Mouse (Mus musculus) embryo, embryonic 10 days (tissue): ENCODE results near the gene Hist1h3a.
A peak's percentile ranks its signal among the peaks of the same experiment; 100 is the strongest.
"Not testable (repeated sequence)": the region's sequence is repeated elsewhere in the genome, so short reads cannot be mapped to it uniquely, and the experiment has no call there.

Experiments used
- DNase-seq: peaks from one replicate; pipeline ENCODE4 v3.0.0-alpha.2; 2015; ENCODE audit warnings: low spot score

Gene Hist1h3a

DNA sequence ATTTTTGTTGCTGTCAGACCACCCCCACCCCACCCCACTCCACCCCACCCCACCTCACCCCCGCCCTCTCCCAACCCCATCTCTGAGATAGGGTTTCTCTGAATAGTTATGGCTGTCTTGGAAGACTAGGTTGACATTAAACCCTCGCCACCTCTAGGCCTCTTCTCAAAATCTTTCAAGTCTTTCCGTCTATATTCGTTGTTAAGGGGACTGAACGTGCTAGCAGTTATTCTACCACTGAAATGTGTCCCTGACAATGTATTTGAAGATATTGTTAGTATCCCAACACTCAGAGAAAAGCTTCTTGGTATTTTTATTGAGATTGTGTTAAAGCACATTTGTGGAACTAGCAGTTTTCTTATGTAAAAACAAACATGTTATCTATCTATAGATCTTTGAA is 21.3 kb downstream of the Hist1h3a start:
- DNase-seq = no peak

DNA sequence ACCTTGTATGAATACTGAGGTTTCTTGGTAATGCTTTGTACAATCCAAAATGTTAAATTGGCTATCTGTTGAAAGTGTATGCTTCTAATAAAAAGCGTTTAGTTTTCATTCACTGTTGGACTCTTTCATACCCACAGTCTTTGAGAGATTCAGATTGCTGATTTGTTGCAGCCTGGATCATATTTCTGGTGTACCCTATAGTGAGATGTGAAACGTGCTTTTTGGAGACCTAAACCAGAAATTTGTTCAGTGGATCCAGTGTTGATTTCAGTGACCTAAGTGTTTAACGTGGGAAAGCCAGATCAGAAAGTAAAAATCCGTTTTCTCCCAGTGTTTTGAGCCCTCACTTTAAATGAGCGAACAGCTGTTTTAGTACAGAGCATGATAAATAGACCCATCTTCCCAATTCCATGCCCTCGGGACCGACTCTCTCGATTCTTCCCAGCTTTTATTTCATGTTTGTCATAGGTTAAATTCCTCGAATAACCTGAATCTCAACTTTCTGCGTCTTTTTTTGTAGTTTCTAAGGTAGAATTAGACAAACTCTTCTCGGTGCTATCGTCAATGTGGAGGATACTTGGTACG is 21.8 kb downstream of the Hist1h3a start:
- no peak for DNase-seq

DNA sequence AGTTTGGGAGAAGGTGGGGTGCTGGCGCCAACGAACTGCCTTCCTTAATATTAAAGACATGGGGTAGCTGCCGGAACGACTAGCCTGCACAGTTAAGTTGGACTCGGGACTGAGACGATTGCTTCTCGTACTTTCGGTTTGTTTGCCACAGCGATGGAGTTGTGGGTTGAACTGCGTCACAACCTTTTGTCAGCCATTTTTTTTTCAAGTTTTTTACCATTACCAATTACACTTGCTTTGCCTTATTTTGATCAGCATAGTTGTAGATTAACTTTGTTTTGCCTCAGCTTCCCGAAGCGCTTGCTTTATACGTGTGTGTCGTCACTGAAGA is 22.3 kb downstream of the Hist1h3a start:
- no peak for DNase-seq

DNA sequence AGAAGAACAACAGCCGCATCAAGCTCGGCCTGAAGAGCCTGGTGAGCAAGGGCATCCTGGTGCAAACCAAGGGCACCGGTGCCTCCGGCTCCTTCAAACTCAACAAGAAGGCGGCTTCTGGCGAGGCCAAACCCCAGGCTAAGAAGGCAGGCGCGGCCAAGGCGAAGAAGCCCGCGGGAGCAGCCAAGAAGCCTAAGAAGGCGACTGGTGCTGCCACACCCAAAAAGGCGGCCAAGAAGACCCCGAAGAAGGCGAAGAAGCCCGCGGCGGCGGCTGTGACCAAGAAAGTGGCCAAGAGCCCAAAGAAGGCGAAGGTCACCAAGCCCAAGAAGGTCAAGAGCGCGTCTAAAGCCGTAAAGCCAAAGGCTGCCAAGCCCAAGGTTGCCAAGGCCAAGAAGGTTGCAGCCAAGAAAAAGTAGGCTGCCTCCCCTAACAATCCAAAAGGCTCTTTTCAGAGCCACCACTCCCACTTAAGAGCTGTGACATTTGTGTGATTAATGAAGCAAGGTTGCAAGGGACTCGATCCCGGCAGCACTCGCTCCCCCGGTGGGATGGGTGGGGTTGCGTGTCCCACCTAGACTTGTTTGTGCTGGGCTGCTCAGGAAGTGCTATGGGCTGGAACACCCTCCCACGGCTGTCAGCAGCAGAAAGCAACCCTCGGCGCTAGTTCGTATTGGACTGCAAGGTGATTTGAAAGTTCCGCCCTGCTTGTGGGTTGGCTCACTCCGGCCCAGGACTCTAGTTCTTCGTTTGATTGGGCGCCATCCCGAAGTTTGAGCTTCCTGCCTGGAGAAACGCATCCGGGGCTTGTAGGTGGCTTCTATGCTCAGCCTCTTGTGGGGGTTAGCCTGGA is 22.9 kb downstream of the Hist1h3a start:
- peak; percentile 94 for DNase-seq

DNA sequence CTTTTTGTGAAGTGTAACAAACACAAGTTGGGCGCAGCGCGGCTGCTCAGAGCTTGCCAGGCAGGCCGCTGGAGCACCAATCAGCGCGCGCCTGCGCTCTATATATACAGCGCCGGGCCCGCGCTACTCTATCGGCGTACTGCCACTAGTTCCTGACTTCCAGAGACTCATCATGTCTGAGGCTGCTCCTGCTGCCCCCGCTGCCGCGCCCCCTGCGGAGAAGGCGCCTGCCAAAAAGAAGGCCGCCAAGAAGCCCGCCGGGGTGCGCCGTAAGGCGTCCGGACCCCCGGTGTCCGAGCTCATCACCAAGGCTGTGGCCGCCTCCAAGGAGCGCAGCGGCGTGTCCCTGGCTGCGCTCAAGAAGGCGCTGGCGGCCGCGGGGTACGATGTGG is 23.5 kb downstream of the Hist1h3a start, which contains the start of gene Hist1h1c:
TSS of gene Hist1h1c (plus strand) at position 132 of the 392 bp plus-strand sequence.
- peak; percentile 91 for DNase-seq

DNA sequence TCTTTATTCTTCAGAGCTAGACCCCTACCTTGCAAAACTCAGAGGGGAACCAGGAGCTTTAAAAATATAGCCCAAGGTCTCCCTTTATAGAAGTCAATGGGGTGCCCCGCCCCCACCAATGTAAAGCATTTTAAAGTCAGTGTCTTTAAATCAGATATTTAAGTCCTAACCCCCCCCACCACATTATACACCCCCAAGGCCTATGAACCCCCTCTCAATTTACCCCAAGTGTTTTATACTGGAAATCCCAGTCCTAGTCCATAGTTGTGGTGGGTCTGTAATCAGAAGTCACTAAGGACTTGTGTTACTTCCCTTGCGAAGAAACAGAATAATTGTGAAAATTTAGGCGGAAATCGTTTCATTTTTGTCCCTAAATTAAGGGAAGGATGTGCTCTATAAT is 24.1 kb downstream of the Hist1h3a start:
- DNase-seq = no peak

DNA sequence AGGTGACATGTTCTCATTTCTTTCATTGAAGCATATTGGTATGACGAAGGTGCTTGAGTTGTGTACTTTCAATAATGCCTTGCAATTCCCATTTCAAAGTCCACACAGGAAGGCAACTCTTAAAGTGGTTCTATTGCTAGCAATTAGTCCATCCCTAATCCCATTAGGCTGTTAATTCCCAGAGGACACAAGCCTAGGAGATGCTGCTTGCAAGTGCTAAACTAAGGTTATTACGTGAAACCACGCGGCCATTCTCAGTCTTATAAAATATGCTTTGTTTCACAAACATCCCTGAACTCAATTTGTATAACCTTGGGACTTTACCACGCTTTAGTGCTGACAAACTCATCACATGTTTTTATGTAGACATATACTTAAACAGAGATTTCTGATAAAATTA is 25.1 kb downstream of the Hist1h3a start:
- DNase-seq = no peak

DNA sequence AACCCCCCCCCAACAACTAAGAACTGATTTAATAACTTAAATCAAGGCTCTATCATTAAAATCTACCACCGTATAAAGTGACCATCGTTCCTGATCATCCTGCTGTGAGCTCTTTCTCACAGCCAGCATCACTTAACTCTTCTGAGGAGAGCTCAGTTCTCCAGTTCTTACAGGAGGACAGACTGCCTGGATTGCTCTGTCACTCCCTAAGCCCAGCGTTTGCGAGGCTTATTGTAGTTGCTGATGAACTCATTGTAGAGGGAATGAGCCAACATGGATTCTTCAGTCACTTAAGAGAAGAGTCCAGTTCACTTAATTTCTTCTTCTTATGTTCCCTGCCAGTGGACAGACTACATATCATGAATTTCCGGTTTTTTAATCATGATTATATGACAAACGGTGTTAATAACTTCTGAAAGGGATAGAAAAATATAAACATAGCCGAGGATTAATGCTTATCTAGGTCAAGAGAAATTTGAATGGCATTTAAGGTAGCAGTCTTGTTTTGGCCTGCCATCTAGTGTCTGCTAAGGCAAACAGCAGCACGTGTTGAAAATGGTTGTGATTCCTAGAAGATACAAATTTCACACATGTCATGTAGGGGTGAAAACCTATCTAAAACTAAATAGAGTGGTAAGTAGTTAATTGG is 29.9 kb downstream of the Hist1h3a start:
- DNase-seq = peak; percentile 73

DNA sequence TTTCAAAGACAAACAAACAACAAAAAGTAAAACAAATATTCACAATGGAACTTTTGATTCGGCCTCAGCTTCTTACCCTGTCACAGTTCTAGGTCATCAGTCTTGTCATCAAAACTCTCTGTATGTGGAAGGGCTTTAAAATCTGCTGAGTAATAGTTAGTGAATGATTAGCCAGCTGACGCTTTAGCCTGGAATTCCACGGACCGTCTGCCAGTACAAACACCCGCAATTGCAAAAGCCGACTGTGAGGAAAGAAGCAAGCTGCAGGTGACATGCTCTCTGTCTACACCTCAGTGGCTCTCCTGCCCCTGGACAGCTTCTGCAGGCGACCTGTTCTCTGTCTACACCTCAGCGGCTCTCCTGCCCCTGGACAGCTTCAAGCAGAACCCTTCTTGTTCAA is 31.7 kb downstream of the Hist1h3a start:
- peak; percentile 21 for DNase-seq

DNA sequence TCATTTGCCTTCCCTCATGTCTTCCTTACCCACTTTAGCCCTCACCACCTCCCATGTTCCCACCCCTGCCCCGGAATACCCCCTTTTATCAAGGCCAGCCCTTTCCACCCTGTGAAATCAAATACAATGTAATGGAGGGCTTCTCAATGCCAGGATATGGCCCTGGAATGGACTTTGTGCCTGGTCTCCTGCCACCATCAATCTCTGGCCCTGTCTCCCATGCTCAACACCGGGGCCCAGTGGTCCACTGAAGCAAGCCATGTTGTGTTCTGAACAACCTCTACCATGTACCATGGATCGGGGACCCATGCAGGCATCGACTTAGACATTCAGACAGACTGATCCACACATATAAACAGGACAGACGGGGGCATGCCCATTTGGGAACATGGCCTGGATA is 32.5 kb downstream of the Hist1h3a start:
- DNase-seq = no peak

DNA sequence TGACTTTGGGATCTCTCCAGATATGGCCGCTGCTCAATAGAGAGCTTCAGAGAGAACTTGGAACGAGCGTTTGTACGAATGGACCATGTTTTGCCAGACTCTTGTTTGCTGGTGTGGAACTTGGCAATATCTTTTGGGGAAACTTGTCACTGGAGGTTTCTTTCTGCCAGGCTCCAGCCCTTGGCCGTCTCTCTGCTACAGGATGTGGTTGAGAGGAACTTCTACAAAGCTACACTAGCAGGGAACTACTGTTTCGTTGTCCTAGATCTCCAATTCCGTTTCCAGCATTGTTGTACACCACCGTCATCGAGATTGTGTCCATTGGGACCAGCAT is 33.0 kb downstream of the Hist1h3a start:
- DNase-seq = no peak

DNA sequence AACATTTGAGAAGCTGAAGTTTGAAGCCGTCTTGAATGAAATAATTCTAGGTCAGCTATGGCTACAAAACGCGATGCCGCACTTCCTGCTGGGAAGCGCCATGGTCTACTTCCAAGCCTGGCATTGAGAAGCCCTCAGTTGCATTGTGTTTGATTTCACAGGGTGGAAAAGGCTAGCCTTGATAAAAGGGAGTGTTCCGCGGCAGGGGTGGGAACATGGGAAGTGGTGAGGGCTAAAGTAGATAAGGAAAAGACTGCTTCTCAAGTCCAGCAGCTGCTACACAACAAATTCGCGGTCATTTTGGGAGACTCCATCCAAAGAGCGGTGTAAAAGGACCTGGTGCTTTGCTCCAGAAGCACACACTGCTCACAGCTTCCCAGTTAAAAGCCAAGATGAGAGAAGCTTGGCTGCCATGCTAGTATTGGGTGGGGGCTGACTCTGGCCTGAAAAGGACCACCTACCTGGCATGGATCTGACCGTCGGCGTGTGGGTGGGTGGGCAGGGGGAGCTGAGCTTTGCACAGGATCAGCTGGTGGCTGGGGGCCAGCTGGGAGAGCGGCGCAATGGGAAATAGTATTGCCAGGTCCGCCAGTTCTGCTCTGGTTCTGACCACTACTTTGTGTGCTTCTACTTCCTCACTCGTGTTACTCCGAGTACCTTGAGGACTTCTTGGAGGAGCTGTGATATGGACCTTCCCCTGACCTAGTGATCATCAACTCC is 33.6 kb downstream of the Hist1h3a start:
- DNase-seq = no peak

DNA sequence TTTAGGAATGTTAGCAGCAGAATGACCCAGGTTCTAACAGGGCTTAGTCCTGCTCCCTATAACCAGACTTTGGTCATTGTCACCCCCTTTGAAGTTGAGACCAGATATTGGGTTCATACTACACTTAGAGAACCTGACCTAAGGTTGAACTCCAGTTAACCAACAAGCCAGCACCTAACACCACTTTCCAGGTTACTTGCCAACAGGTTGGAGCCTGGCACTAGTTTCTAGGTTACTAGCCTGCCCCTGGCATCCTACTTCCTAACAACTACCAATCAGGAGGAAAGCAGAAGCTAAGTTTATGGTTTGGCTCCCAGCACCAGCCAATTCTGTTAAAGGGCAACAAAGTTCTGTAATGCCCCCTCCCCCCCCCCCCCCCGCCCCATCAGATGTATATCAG is 37.0 kb downstream of the Hist1h3a start:
- no peak for DNase-seq

DNA sequence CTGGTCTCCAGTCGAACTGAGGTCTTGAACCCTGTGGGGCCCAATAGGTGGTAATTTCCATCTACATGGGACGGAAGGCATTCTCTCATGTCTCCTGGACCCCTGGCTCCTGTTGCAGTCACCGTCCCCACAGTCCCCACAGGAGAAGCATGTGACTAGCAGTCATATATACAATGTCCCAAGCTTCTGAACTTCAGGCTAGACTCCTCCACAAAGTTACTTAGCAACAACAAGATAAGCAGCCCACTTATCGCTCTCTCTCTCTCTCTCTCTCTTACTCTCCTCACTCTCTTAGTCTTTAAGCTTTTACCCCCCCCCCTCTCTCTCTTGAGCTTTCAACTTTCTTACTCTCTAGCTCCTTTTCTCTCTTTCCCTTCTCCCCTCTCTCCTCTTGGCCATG is 37.9 kb downstream of the Hist1h3a start:
- no peak for DNase-seq

DNA sequence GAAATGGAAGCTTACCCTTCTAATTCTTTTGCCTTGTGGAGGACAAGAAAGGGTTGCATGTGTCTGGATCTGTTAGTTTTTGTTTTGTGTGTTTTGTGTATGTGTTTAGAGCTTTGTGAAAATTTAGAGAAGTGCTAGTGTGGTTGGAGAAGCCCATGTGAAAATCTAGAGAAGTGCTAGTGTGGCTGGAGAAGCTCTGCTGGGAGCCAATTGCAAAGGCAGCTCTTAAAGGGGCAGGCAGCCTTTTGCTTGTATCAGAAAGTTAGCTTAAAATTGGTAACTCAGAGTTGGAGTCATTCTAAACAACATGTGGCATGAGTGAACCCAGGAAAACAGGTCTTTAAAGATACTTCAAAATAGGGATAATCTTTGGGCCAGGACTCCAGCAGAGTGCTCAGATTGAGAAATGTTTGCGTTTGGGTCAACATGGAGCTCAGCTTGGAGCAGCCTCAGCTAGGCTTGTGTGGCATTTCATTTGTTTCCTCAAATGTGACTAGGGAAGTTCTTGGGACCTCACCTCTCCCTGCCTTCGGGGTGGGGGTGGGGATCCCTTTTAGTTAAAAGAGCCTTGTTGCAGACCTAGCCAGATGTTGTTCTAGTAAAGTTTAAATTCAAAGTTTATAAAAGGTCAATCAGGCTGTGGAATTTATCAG is 44.5 kb downstream of the Hist1h3a start:
- DNase-seq = not testable (repeated sequence)

DNA sequence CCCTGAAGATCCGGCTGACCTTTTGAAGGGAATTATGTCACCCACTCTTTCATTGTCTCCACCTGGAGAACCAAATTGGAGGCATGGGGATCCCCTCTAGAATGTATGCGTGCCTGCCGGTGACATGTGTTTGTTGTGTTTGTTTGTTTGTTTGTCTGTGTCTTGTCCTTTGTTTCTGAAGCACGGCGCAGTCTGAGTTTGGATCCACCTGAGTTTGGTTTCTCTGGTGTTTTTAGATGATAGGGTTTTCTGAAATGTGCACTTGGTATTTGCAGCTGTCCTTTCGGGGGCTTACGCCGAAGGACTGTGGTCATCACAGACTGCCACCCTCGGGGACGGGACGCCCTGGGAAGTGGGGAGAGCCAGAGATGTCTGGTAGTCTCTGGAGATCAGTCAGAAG is 45.0 kb downstream of the Hist1h3a start:
- no peak for DNase-seq

DNA sequence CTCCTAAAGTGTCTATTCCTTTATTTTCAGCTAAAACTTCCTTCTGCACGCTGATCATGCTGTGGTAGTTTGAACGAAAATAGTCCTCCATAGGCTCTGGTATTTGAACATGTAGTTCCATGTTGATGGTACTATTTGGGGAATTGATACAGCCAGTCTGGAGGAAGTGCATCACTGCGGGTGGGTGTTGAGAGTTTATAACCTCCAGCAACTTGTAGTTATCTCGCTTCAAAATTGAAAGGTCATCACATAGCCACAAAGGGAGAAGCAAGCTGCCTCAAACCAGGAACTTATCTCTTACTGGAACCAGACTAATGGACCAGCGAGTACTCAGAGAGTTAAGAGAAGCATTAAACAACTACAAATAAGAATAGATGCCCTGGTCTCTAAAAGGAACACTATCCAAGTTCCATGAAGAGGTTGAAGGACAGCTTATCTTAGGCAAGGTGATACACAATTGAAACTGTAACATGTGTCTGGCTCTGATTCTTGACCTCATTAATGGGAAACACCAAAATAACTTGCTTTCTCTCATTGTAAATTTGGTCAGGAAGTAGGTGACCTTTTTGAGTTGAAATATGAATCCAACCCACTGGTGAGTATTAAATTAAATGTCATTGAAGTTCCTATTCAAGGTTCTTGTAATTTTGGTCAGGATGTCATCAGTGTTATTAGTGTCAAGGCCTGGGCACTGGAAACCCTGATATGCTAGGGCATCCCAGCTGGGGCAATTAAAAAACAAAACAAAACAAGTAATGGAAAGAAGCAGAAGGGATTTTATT is 45.7 kb downstream of the Hist1h3a start:
- no peak for DNase-seq
